Mouse (Mus musculus) liver, adult (tissue): ENCODE results near the gene Zscan21.

Source experiments
- GATA4 ChIP-seq: IDR thresholded peaks from 2 replicates; pipeline ENCODE4 v1.6.1; 2014; ENCODE audit warnings: mild to moderate bottlenecking, low read length; ENCODE audit not compliant: insufficient replicate concordance

Zscan21 gene

GRCm38 (mm10) chr5:138116255-138117198 lies at the start of gene Zscan21:
Zscan21 (plus strand) TSS chr5:138116903.
- TF ChIP-seq GATA4: no peak; the same call in 1 of the 2 replicates

- TF ChIP-seq GATA4: no peak
These were observed 42.9 kb upstream of the Zscan21 start for GRCm38 (mm10) chr5:138073803-138074202.

DNA sequence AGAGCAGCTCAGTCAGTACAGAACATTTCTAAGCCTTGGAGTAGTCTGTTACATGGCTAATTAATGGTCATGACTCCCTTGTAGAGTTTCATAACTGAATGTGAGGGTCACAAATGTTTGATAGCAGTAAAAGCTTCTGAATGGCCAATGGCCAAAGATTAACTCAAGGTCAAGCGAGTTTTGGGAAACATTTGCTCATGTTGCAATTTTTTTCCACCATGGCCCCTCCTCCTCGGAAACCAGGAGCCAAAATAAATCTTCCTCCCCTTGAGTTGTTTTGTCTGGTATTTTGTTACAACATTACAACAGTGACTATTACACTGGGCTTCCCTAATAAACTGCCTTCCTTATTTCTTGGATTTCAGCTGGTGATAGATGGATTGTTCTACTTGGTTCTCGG lies 41.0 kb upstream of the Zscan21 start:
- TF ChIP-seq GATA4: no peak

- peak; percentile 68; the same call in 1 of the 2 replicates for TF ChIP-seq GATA4
These were observed 40.6 kb upstream of the Zscan21 start for GRCm38 (mm10) chr5:138076148-138076547.

- no peak for TF ChIP-seq GATA4
These were observed 36.2 kb upstream of the Zscan21 start for GRCm38 (mm10) chr5:138080456-138080855.

DNA sequence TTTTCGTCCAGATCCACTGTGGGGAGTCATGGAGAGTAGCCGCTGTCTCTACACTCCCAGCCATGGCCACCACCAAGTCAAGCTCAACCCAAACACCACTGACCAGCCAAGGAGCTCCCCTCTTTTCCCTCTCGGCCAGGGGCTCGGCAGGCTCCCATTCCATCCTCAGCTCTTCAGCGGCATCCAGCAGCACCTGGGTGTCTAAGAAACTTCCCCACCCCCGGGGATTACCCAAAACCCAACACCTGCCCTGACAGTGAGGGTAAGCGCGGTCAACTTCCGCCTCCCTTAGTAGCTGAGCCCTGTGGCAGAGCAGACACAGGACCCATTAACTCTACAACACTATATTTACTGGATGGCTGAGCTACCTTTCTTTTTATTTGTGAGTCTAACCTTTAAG lies 35.3 kb upstream of the Zscan21 start:
- TF ChIP-seq GATA4: no peak

- peak; percentile 69; the same call in 1 of the 2 replicates for TF ChIP-seq GATA4
These were observed 33.3 kb upstream of the Zscan21 start for GRCm38 (mm10) chr5:138083318-138083900.

GRCm38 (mm10) chr5:138083936-138084335 lies 32.8 kb upstream of the Zscan21 start:
- TF ChIP-seq GATA4: no peak

- no peak for TF ChIP-seq GATA4
These were observed 32.2 kb upstream of the Zscan21 start for GRCm38 (mm10) chr5:138084507-138084906.

- TF ChIP-seq GATA4: no peak
These were observed 31.7 kb upstream of the Zscan21 start, which contains the start of gene Zkscan1 for GRCm38 (mm10) chr5:138084996-138085395. Zkscan1 (plus strand) TSS chr5:138085084.

- TF ChIP-seq GATA4: no peak
These were observed 31.2 kb upstream of the Zscan21 start for GRCm38 (mm10) chr5:138085421-138085911.

GRCm38 (mm10) chr5:138086842-138087241 lies 29.9 kb upstream of the Zscan21 start:
- TF ChIP-seq GATA4: no peak

DNA sequence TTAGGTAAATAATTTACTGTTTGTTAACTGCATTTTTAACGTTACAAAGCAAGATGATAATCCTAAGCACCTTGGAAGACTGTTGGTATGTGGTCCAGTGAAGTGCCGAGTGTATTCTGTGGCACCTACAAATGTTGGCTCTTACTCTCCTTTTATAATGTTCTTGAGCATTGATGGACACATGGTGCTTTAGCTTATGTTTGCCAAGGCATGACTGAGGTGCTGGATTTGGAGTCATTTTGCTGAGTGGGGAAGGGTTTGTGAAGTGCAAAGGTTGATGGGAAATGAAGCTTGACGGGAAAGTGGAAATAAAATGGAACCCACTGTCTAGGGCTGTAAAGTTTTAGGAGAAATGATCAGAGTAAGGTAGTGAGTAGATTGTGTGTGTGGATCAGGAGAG lies 28.3 kb upstream of the Zscan21 start:
- no peak for TF ChIP-seq GATA4

DNA sequence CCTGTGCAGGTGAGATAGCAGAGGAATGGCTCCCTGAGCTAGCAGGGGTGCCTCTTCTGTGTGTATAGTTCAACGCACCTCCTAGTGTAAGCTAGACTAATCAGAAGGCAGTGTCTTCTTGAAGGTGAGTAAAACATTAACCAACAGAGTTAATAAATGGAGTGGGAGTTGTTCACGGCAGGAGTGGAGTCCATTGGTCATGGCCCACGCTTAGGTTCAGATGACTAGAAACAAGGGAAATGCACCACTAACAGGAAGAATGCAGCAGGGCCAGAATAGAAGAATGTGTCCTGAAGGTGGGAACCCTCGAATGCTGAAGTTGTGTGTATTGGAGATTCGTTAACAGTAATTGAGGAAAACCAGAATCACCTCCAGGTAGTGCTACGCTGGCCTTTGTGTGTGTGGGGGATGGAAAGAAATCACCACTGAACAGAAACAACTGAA lies 27.6 kb upstream of the Zscan21 start:
- TF ChIP-seq GATA4: no peak

GRCm38 (mm10) chr5:138090271-138090670 lies 26.4 kb upstream of the Zscan21 start:
- no peak for TF ChIP-seq GATA4

GRCm38 (mm10) chr5:138090737-138091136 lies 26.0 kb upstream of the Zscan21 start:
- no peak for TF ChIP-seq GATA4
